In the genomic region with DNA sequence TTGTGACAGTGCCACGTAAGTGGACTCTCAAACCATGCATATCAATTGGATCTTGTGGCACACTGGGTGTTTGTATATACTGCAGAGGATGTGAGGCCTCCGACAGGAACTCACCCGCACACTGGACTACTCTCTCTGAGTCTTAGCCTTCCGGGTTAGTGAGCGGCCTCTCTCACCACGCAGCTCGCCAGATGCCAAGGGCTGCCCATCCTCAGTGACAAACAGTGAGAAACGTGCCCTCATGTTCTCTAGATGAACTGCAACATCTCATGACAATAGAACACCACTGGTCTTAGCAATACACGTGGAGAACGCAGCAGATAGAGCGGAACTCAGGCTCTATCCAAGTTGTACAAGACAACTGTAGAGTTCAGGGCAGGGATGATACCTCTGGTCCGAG, we compare ENCODE assay signal across 21 mouse cellular contexts.
DNase-seq lines count a peak whose midpoint lies in the region; ATAC-seq lines count a peak whose summit lies in the region.
"Had no signal": no experiment of that assay in that cellular context is flagged by ENCODE, and none has a peak within 500 bp of the region (broad histone marks: within the 10 kb centered on the region; RNA-seq: fewer than 3 reads in every experiment).

No protein-coding gene starts in this region.

- H3K27ac ChIP-seq in heart, embryonic 10.5 days, result no peak overlapping the region
- H3K27ac ChIP-seq in midbrain, embryonic 11.5 days (ENCODE audit: low read depth, low read length), result no peak overlapping the region
- no peak overlapping the region for H3K27ac ChIP-seq in midbrain, embryonic 14.5 days (replicated peaks; ENCODE audit: low read depth, low read length)
- H3K27ac ChIP-seq: embryonic facial prominence, embryonic 13.5 days; embryonic facial prominence, embryonic 15.5 days; forebrain, embryonic 10.5 days; forebrain, embryonic 12.5 days had no signal

- H3K4me3 ChIP-seq in heart, embryonic 10.5 days, result no peak overlapping the region
- no peak overlapping the region for H3K4me3 ChIP-seq in midbrain, embryonic 11.5 days (ENCODE audit: low read depth, low read length)
- H3K4me3 ChIP-seq in midbrain, embryonic 14.5 days (replicated peaks; ENCODE audit: low read depth, low read length), result no peak overlapping the region
- H3K4me3 ChIP-seq: embryonic facial prominence, embryonic 13.5 days; embryonic facial prominence, embryonic 15.5 days; erythroblast, embryonic 14.5 days; forebrain, embryonic 10.5 days; forebrain, embryonic 12.5 days had no signal

- DNase-seq in heart, embryonic 10.5 days (ENCODE audit: low spot score), result peak; percentile 30
- no peak for DNase-seq in heart, postnatal 4 days
- peak; percentile 72 for DNase-seq in midbrain, embryonic 11.5 days (ENCODE audit: low spot score, missing footprints)
- DNase-seq in midbrain, embryonic 14.5 days, result no peak
- DNase-seq: adrenal gland, adult 2 months; adrenal gland, postnatal 10 days; adrenal gland, postnatal 25 days; cerebellum, adult 11 months; cerebellum, adult 18-20 months; cerebellum, adult 8-10 months; cerebellum, adult 9-11 months; cerebellum, postnatal 14 days; cerebellum, postnatal 36 days; embryo, embryonic 11 days had no signal

- H3K4me2 ChIP-seq in midbrain, embryonic 11.5 days, result no peak overlapping the region
- H3K4me2 ChIP-seq in midbrain, embryonic 14.5 days (ENCODE audit: low read length), result no peak overlapping the region
- H3K4me2 ChIP-seq: embryonic facial prominence, embryonic 13.5 days; embryonic facial prominence, embryonic 15.5 days; forebrain, embryonic 12.5 days had no signal

- WGBS in heart, embryonic 10.5 days, result 93% methylated on average over 12 of the region's 12 CpGs
- 92% methylated on average over 12 of the region's 12 CpGs for WGBS in midbrain, embryonic 11.5 days
- 94% methylated on average over 12 of the region's 12 CpGs for WGBS in midbrain, embryonic 14.5 days

- ATAC-seq in midbrain, embryonic 11.5 days (ENCODE audit: low FRiP score), result no peak
- ATAC-seq in midbrain, embryonic 14.5 days (ENCODE audit: low FRiP score, low TSS enrichment), result no peak
- ATAC-seq: forebrain, embryonic 14.5 days; forebrain, embryonic 16.5 days had no signal

- H3K27me3 ChIP-seq in heart, embryonic 10.5 days (ENCODE audit: insufficient read depth, poor library complexity, severe bottlenecking), result no peaks in the 10 kb centered on the region
- H3K27me3 ChIP-seq in midbrain, embryonic 11.5 days (ENCODE audit: control insufficient read depth, insufficient read depth, low read length), result no peaks in the 10 kb centered on the region
- H3K27me3 ChIP-seq in midbrain, embryonic 14.5 days (ENCODE audit: control insufficient read depth, insufficient read depth, low read length), result no peaks in the 10 kb centered on the region
- H3K27me3 ChIP-seq: embryonic facial prominence, embryonic 13.5 days; embryonic facial prominence, embryonic 15.5 days; forebrain, embryonic 12.5 days had no signal

- H3K4me1 ChIP-seq in heart, embryonic 10.5 days, result no peaks in the 10 kb centered on the region
- H3K4me1 ChIP-seq in midbrain, embryonic 11.5 days (ENCODE audit: control insufficient read depth, insufficient read depth, low read length), result no peaks in the 10 kb centered on the region
- H3K4me1 ChIP-seq in midbrain, embryonic 14.5 days (ENCODE audit: control insufficient read depth, insufficient read depth, low read length), result peaks cover 5% of the 10 kb centered on the region; the same call in 1 of the 2 replicates
- H3K4me1 ChIP-seq: embryonic facial prominence, embryonic 15.5 days; forebrain, embryonic 12.5 days had no signal

- no peak overlapping the region for H3K9ac ChIP-seq in midbrain, embryonic 11.5 days (ENCODE audit: low read length)
- H3K9ac ChIP-seq in midbrain, embryonic 14.5 days (replicated peaks; ENCODE audit: low read length), result no peak overlapping the region
- H3K9ac ChIP-seq: embryonic facial prominence, embryonic 13.5 days; embryonic facial prominence, embryonic 15.5 days; forebrain, embryonic 12.5 days had no signal

- no peaks in the 10 kb centered on the region for H3K9me3 ChIP-seq in heart, embryonic 10.5 days
- H3K9me3 ChIP-seq in midbrain, embryonic 11.5 days (ENCODE audit: control insufficient read depth, low read length), result no peaks in the 10 kb centered on the region
- no peaks in the 10 kb centered on the region for H3K9me3 ChIP-seq in midbrain, embryonic 14.5 days (ENCODE audit: control insufficient read depth, low read length)
- H3K9me3 ChIP-seq: embryonic facial prominence, embryonic 13.5 days; embryonic facial prominence, embryonic 15.5 days; forebrain, embryonic 10.5 days; forebrain, embryonic 12.5 days had no signal

- no peaks in the 10 kb centered on the region for H3K36me3 ChIP-seq in heart, embryonic 10.5 days
- no peaks in the 10 kb centered on the region for H3K36me3 ChIP-seq in midbrain, embryonic 11.5 days (ENCODE audit: control insufficient read depth, insufficient read depth, low read length)
- H3K36me3 ChIP-seq in midbrain, embryonic 14.5 days (ENCODE audit: control insufficient read depth, insufficient read depth, low read length), result no peaks in the 10 kb centered on the region
- H3K36me3 ChIP-seq: embryonic facial prominence, embryonic 15.5 days; forebrain, embryonic 10.5 days; forebrain, embryonic 12.5 days had no signal

Comparison
In these comparisons a context has a peak if more than half of its experiments do, and no peak if none do; other contexts are left out.
1. DNase-seq: peak in heart, embryonic 10.5 days (single experiment) and midbrain, embryonic 11.5 days (single experiment); none in heart, postnatal 4 days (single experiment) and midbrain, embryonic 14.5 days (single experiment).